In genomic region chr1:86501559-86501958, GRCm38 (mm10) we compare ENCODE assay signal across 8 mouse cellular contexts. TPM values are rescaled to one million over a fixed set of nuclear protein-coding genes. Genes with fewer than 3 reads are reported as not detected.
DNase-seq lines count a peak whose midpoint lies in the region; ATAC-seq and TF ChIP-seq lines count a peak whose summit lies in the region.

No protein-coding gene starts in this region.

- peak overlapping the region; percentile 94 for H3K27ac ChIP-seq in hindbrain, embryonic 10.5 days
- H3K27ac ChIP-seq in lung, postnatal 0 days (ENCODE audit: low read length), result no peak overlapping the region

- H3K4me2 ChIP-seq in lung, postnatal 0 days (replicated peaks; ENCODE audit: low read depth, low read length), result no peak overlapping the region

- peak; percentile 99 for TF ChIP-seq CTCF in G1E (IDR thresholded peaks at IDR 0.05; ENCODE audit: low read depth, low read length)
- peak; percentile 98 for TF ChIP-seq CTCF in lung, postnatal 0 days (IDR thresholded peaks at IDR 0.05)

- no peaks in the 10 kb centered on the region for H3K36me3 ChIP-seq in G1E (replicated peaks)
- no peaks in the 10 kb centered on the region for H3K36me3 ChIP-seq in hindbrain, embryonic 10.5 days
- no peaks in the 10 kb centered on the region for H3K36me3 ChIP-seq in lung, postnatal 0 days (ENCODE audit: insufficient read depth, low read length)

- no peak; the same call in 1 of the 2 replicates for TF ChIP-seq EP300 in lung, postnatal 0 days (IDR thresholded peaks at IDR 0.05)

- ATAC-seq in G1E (ENCODE audit: extremely low read depth, insufficient number of reproducible peaks, low FRiP score, poor library complexity, severe bottlenecking), result no peak
- peak; percentile 15 for ATAC-seq in frontal cortex, adult (ENCODE audit: low TSS enrichment)
- peak; percentile 8 for ATAC-seq in lung, postnatal 0 days

- under 1% methylated on average over 4 of the region's 4 CpGs for WGBS in hindbrain, embryonic 10.5 days
- WGBS in lung, postnatal 0 days, result 0% methylated on average over 4 of the region's 4 CpGs

- H3K4me3 ChIP-seq in G1E (ENCODE audit: low read depth, low read length), result no peak overlapping the region
- H3K4me3 ChIP-seq in hindbrain, embryonic 10.5 days, result peak overlapping the region; percentile 32; the same call in 1 of the 2 replicates
- H3K4me3 ChIP-seq in lung, postnatal 0 days (ENCODE audit: low read depth, low read length), result no peak overlapping the region

- no peak for DNase-seq in G1E (ENCODE audit: low spot score)
- DNase-seq in cerebellum, adult 8-10 months, result peak; percentile 98
- DNase-seq in hindbrain, embryonic 10.5 days (ENCODE audit: low spot score), result peak; percentile 93
- peak; percentile 97 for DNase-seq in layer of hippocampus, postnatal 10 days (ENCODE audit: low spot score in 2 of 2)
- peak; percentile 93 for DNase-seq in lung, postnatal 0 days (ENCODE audit: low spot score)
- peak; percentile 89 for DNase-seq in ovary, postnatal 36 days (ENCODE audit: low spot score)
- DNase-seq in thymus, postnatal 14 days, result peak; percentile 93

- no peak overlapping the region for H3K9ac ChIP-seq in lung, postnatal 0 days (replicated peaks; ENCODE audit: low read depth)

- H3K4me1 ChIP-seq in G1E (ENCODE audit: insufficient read depth, low read depth, low read length), result peaks cover 84% of the 10 kb centered on the region
- peaks cover 89% of the 10 kb centered on the region for H3K4me1 ChIP-seq in hindbrain, embryonic 10.5 days (replicated peaks)
- H3K4me1 ChIP-seq in lung, postnatal 0 days (ENCODE audit: insufficient read depth, low read depth, low read length), result peaks cover 28% of the 10 kb centered on the region; the same call in 1 of the 2 replicates

- no peaks in the 10 kb centered on the region for H3K9me3 ChIP-seq in G1E (replicated peaks)
- no peaks in the 10 kb centered on the region for H3K9me3 ChIP-seq in hindbrain, embryonic 10.5 days
- H3K9me3 ChIP-seq in lung, postnatal 0 days (ENCODE audit: low read length), result no peaks in the 10 kb centered on the region

- peaks cover 27% of the 10 kb centered on the region for H3K27me3 ChIP-seq in G1E (ENCODE audit: insufficient read depth, low read length)
- H3K27me3 ChIP-seq in hindbrain, embryonic 10.5 days (ENCODE audit: insufficient read depth, poor library complexity, severe bottlenecking), result no peaks in the 10 kb centered on the region
- no peaks in the 10 kb centered on the region for H3K27me3 ChIP-seq in lung, postnatal 0 days (replicated peaks; ENCODE audit: insufficient read depth, low read length)

RNA-seq across cellular contexts. Expression of gene Ptma, which starts 25.0 kb away (rescaled TPM):
- total RNA-seq in G1E (2014; fragmentation: Nextera tagmentation), result 2,671 and 3,097 TPM in 2 replicates
- 4,796 and 5,087 TPM in 2 replicates for total RNA-seq in G1E (2017)
- polyA plus RNA-seq in G1E (2012), result 14,052 and 14,774 TPM in 2 replicates
- polyA plus RNA-seq in hindbrain, embryonic 10.5 days (2016; fragmentation: Nextera tagmentation; extraction: Ambion mirVana), result 2,611 and 3,050 TPM in 2 replicates
- 100 to 1,000 TPM; 617 to 662 TPM for total RNA-seq in layer of hippocampus, postnatal 10 days (2021)
- 1,264 and 1,361 TPM in 2 replicates for polyA plus RNA-seq in lung, postnatal 0 days (2015; fragmentation: Nextera tagmentation; extraction: Ambion mirVana)
